Mouse (Mus musculus) hindbrain, embryonic 16.5 days (tissue): ENCODE data around the gene Tbx4. TPM values are rescaled to one million over a fixed set of nuclear protein-coding genes. Genes with fewer than 3 reads are reported as not detected.
A peak's percentile ranks its signal among the peaks of the same experiment; 100 is the strongest.

Source experiments
- ATAC-seq: fragments of 200-750 bp; cut with Nextera tagmentation; 2 replicates; pipeline ENCODE4 v1.8.0; 2017; ENCODE audit warnings: moderate TSS enrichment, moderate library complexity
- H3K27ac ChIP-seq: fragments of 300-500 bp; sonication (generic); 2 replicates; pipeline ENCODE4 v1.5.1; 2014; ENCODE audit warnings: low read depth, mild to moderate bottlenecking, control low read depth, low read length, moderate library complexity
- H3K27me3 ChIP-seq: fragments of 300-500 bp; sonication (generic); replicated peaks from 2 replicates; pipeline ENCODE4 v1.6.1; 2014; ENCODE audit warnings: low read length; ENCODE audit not compliant: control insufficient read depth, insufficient read depth
- H3K36me3 ChIP-seq: fragments of 300-500 bp; sonication (generic); 2 replicates; pipeline ENCODE4 v1.6.1; 2014; ENCODE audit warnings: mild to moderate bottlenecking, low read length, moderate library complexity, mixed read lengths; ENCODE audit not compliant: control insufficient read depth, insufficient read depth
- H3K4me1 ChIP-seq: fragments of 300-500 bp; sonication (generic); 2 replicates; pipeline ENCODE4 v1.6.1; 2014; ENCODE audit warnings: low read depth, low read length; ENCODE audit not compliant: control insufficient read depth, insufficient read depth
- H3K4me2 ChIP-seq: fragments of 300-500 bp; sonication (generic); 2 replicates; pipeline ENCODE4 v1.6.1; 2014; ENCODE audit warnings: mild to moderate bottlenecking, low read length, control low read depth, moderate library complexity
- H3K4me3 ChIP-seq: fragments of 300-500 bp; sonication (generic); 2 replicates; pipeline ENCODE4 v1.5.1; 2014; ENCODE audit warnings: mild to moderate bottlenecking, low read length, control low read depth, moderate library complexity
- H3K9ac ChIP-seq: fragments of 300-500 bp; sonication (generic); 2 replicates; pipeline ENCODE4 v1.6.1; 2014; ENCODE audit warnings: low read depth, mild to moderate bottlenecking, control low read depth, low read length, moderate library complexity
- H3K9me3 ChIP-seq: fragments of 300-500 bp; sonication (generic); 2 replicates; pipeline ENCODE4 v1.6.1; 2014; ENCODE audit warnings: mild to moderate bottlenecking, low read length, moderate library complexity; ENCODE audit not compliant: control insufficient read depth
- WGBS: fragments of 180-500 bp; shearing (Covaris S2); extraction: QIAGEN DNeasy Blood & Tissue Kit; methylation state at CpG from one replicate; pipeline ENCODE4 v1.1.7; 2014; 5-methylcytosine and 5-hydroxymethylcytosine counted together
- polyA plus RNA-seq: library from polyadenylated mRNA; unstranded; fragments of >200 nt; fragmentation: Nextera tagmentation; extraction: Ambion mirVana; gene quantifications from 2 replicates; pipeline ENCODE4 v1.2.1, GENCODE M21; 2015

The Tbx4 gene
- polyA plus RNA-seq, 1 experiment from 2014 or later = 0.40 TPM

GRCm38 (mm10) chr11:85917091-85917992 lies 31.1 kb downstream of the Tbx4 start:
- H3K4me3 ChIP-seq = no peak overlapping the region
- no peaks in the 10 kb centered on the region for H3K36me3 ChIP-seq
- peaks cover 5% of the 10 kb centered on the region; the same call in 1 of the 2 replicates for H3K27me3 ChIP-seq
- no peaks in the 10 kb centered on the region for H3K9me3 ChIP-seq
- 36% methylated on average over 12 of the region's 12 CpGs for WGBS
- peak; percentile 68 for ATAC-seq
- peaks cover 11% of the 10 kb centered on the region for H3K4me1 ChIP-seq
- no peak overlapping the region for H3K27ac ChIP-seq
- no peak overlapping the region for H3K4me2 ChIP-seq
- no peak overlapping the region for H3K9ac ChIP-seq

GRCm38 (mm10) chr11:85917993-85918325 lies 31.7 kb downstream of the Tbx4 start:
- no peak for ATAC-seq
- no peaks in the 10 kb centered on the region for H3K9me3 ChIP-seq
- peaks cover 11% of the 10 kb centered on the region for H3K4me1 ChIP-seq
- WGBS = 11% methylated on average over 11 of the region's 11 CpGs
- peaks cover 7% of the 10 kb centered on the region for H3K27me3 ChIP-seq
- H3K36me3 ChIP-seq = no peaks in the 10 kb centered on the region
- no peak overlapping the region for H3K9ac ChIP-seq
- no peak overlapping the region for H3K4me3 ChIP-seq
- H3K4me2 ChIP-seq = no peak overlapping the region
- H3K27ac ChIP-seq = no peak overlapping the region

- H3K4me3 ChIP-seq = no peak overlapping the region
- H3K9ac ChIP-seq = peak overlapping the region; percentile 6; the same call in 1 of the 2 replicates
- H3K4me1 ChIP-seq = peaks cover 11% of the 10 kb centered on the region
- ATAC-seq = no peak
- H3K27ac ChIP-seq = no peak overlapping the region
- no peaks in the 10 kb centered on the region for H3K36me3 ChIP-seq
- H3K4me2 ChIP-seq = no peak overlapping the region
- 40% methylated on average over 10 of the region's 10 CpGs for WGBS
- H3K9me3 ChIP-seq = no peaks in the 10 kb centered on the region
- peaks cover 10% of the 10 kb centered on the region for H3K27me3 ChIP-seq
Observed at GRCm38 (mm10) chr11:85918388-85918940, 32.2 kb downstream of the Tbx4 start.

DNA sequence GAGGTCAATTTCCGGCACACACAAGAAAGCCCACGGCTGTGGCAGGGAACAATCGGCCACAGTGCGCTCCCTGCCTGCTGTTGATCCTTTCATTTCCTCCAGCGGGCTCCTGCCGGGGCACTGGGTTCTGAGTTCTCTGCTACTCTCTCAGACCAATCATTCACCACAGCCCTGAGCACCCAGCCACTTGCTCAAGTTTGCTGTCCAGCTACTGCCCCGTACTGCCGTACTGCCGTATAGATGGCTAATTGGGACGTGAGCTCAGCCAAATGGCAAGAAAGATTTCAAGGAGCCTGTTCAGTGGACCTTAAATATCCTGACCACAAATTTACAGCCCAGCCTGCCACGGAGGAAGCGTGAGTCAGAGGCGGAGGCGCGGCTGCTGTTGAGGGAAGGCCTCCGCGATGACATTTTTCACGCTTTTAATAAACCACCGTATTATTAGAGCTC lies 39.1 kb downstream of the Tbx4 start:
- Histone ChIP-seq H3K9me3 (no peaks in the 10 kb centered on the region), H3K27me3 (peaks cover 28% of the 10 kb centered on the region), H3K9ac (peak overlapping the region; percentile 30; the same call in 1 of the 2 replicates), H3K4me1 (peaks cover 6% of the 10 kb centered on the region; the same call in 1 of the 2 replicates), H3K27ac (no peak overlapping the region), H3K4me2 (peak overlapping the region; percentile 47), H3K36me3 (no peaks in the 10 kb centered on the region), H3K4me3 (peak overlapping the region; percentile 18)
- 3% methylated on average over 19 of the region's 19 CpGs for WGBS
- no peak for ATAC-seq

DNA sequence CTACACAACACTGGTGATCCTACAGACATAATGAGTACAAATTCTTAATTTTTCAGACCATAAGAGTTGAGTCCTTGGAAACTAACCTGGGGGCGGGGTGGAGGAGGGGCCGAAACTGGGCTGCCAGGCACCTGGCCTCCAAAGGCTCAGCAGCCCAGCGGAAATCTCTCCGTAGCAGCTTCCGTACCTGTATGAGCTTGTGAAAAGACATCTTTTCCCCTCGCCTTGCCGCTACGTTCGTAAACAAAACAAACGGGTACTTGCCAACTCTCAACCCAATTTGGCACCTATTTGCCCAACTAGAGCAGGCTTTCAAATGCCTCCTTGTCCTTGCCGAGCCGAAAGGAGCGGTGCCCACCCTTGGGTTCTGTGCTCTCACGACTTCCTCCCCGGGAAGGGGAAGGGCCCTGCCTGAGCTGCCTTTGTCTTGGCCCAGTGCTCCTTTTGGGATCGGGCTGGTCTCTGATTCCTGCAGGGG lies 40.1 kb downstream of the Tbx4 start:
- Histone ChIP-seq H3K27ac (no peak overlapping the region), H3K9ac (no peak overlapping the region), H3K4me1 (peaks cover 6% of the 10 kb centered on the region; the same call in 1 of the 2 replicates), H3K9me3 (no peaks in the 10 kb centered on the region), H3K27me3 (peaks cover 28% of the 10 kb centered on the region), H3K4me3 (no peak overlapping the region; the same call in 1 of the 2 replicates), H3K36me3 (no peaks in the 10 kb centered on the region), H3K4me2 (peak overlapping the region; percentile 31)
- ATAC-seq = no peak
- WGBS = 7% methylated on average over 16 of the region's 16 CpGs

DNA sequence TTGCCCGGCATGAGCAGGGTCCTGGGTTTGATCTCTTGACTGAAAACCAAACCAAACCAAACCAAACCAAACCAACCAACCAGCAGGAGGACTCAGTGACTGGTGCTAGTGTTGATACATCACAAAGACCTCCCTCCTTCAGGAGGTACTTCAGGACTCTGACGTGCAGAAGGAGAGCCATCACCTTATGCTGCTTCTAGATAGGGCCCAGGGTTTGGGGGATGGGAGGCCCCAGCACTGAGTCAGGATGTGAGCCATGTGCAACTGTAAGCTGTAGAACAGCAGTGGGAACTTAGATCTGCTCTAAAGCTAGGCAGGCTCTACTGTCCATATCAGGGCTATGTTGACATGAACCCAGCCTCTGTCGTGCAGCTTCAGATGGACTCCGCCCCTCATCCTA lies 41.9 kb downstream of the Tbx4 start:
- Histone ChIP-seq H3K36me3 (no peaks in the 10 kb centered on the region), H3K9me3 (no peaks in the 10 kb centered on the region), H3K4me1 (peaks cover 6% of the 10 kb centered on the region; the same call in 1 of the 2 replicates), H3K9ac (no peak overlapping the region), H3K4me2 (no peak overlapping the region), H3K4me3 (no peak overlapping the region), H3K27ac (no peak overlapping the region), H3K27me3 (peaks cover 25% of the 10 kb centered on the region)
- WGBS = 71% methylated on average over 4 of the region's 4 CpGs
- no peak for ATAC-seq

DNA sequence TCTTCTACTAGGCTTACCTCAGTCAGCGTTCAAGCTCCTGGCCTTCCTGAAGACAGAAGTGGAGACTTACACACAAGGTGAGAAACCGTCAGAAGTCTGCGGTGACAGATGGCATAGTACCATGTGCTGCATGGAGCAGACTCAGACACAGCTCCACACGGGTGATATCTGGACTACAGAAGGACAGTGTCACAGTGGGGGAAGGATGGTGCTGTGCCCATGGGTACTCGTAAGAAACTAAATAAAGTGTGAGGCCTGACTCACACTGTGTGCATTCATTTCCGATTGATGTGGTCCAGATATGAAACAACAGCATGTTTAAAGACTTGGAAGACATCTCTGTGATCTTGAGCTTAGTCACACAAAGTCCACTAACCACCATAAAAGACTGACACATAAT lies 43.4 kb downstream of the Tbx4 start:
- Histone ChIP-seq H3K27ac (no peak overlapping the region), H3K4me1 (peaks cover 6% of the 10 kb centered on the region; the same call in 1 of the 2 replicates), H3K9me3 (no peaks in the 10 kb centered on the region), H3K4me3 (no peak overlapping the region), H3K9ac (no peak overlapping the region), H3K4me2 (no peak overlapping the region), H3K36me3 (no peaks in the 10 kb centered on the region), H3K27me3 (peaks cover 15% of the 10 kb centered on the region)
- ATAC-seq = no peak
- WGBS = 86% methylated on average over 6 of the region's 6 CpGs

DNA sequence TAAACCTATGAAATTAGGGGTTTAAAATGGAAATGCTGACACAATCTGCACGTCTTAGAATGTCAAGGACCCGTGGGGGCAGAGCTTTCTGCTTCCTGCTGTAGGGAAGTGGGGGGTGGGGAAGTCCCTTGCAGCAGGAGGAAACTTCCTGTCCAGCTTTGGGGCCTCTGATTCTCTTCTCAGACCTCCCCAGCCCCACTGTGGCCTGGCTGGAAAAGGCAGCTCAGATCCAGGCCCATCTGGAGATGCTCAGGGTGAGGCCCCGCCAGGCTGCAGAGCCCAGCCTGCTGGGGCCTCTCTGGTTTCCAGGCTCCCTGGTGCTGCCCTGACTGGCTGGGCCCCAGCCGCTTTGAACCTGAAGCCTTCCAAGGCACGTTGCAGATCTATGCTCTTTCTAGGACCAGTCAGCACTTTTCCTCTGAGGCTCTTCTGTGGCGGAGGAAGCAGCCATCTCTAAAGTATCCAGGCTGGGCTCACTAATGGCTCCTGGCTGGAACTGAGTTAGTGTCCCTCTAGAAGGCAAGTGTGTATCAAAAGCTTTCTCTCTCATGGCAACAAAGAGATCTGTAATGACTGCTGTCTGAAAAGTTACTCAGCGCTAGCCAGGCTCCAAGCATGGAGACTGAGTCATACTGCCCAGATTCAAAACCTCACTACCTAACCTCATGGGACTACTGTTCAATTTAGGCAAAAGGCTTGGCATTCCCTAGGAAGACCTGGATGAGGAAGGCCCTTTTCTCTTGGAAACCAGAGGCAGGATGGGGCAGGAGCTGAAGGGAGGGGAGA lies 55.8 kb downstream of the Tbx4 start:
- no peak overlapping the region for H3K4me3 ChIP-seq
- H3K9ac ChIP-seq = no peak overlapping the region
- H3K4me1 ChIP-seq = no peaks in the 10 kb centered on the region
- H3K4me2 ChIP-seq = no peak overlapping the region
- no peaks in the 10 kb centered on the region for H3K27me3 ChIP-seq
- no peaks in the 10 kb centered on the region for H3K9me3 ChIP-seq
- H3K27ac ChIP-seq = no peak overlapping the region
- H3K36me3 ChIP-seq = no peaks in the 10 kb centered on the region
- no peak for ATAC-seq
- 38% methylated on average over 7 of the region's 7 CpGs for WGBS

GRCm38 (mm10) chr11:85948765-85949164 lies 62.5 kb downstream of the Tbx4 start:
- Histone ChIP-seq H3K4me1 (no peaks in the 10 kb centered on the region), H3K27ac (no peak overlapping the region), H3K27me3 (no peaks in the 10 kb centered on the region), H3K36me3 (no peaks in the 10 kb centered on the region), H3K9ac (no peak overlapping the region), H3K9me3 (no peaks in the 10 kb centered on the region), H3K4me2 (no peak overlapping the region), H3K4me3 (no peak overlapping the region)
- ATAC-seq = no peak
- 89% methylated on average over 10 of the region's 10 CpGs for WGBS
